Mouse (Mus musculus) CH12.LX (cell line): ENCODE results near the gene Prkce. TPM values are rescaled to one million over a fixed set of nuclear protein-coding genes. Genes with fewer than 3 reads are reported as not detected.

Experiments
- DNase-seq: peaks from one replicate; pipeline ENCODE4 v3.0.0-alpha.2; 2013; ENCODE audit errors: extremely low read depth
- H3K27ac ChIP-seq: 2 replicates; pipeline ENCODE4 v1.5.1; 2012; ENCODE audit warnings: low read depth, mild to moderate bottlenecking, control low read depth, moderate library complexity; ENCODE audit not compliant: insufficient read depth
- H3K27me3 ChIP-seq: replicated peaks from 2 replicates; pipeline ENCODE3; 2012; ENCODE audit warnings: inconsistent platforms
- H3K36me3 ChIP-seq, 2 experiments: replicated peaks in 1 of 2; 2 replicates each; pipeline versions ENCODE3 to v1.6.1; 2012; ENCODE audit warnings: inconsistent platforms in 1 of 2, low read length in 1 of 2, mild to moderate bottlenecking in 1 of 2, mixed read lengths in 1 of 2, moderate library complexity in 1 of 2; ENCODE audit not compliant: control insufficient read depth in 1 of 2, insufficient read depth in 1 of 2
- H3K4me1 ChIP-seq, 2 experiments: 2 replicates each; pipeline ENCODE4 v1.6.1; 2012; ENCODE audit warnings: inconsistent platforms in 1 of 2, moderate library complexity in 1 of 2; ENCODE audit not compliant: insufficient read depth in 2 of 2, control insufficient read depth in 1 of 2
- H3K4me2 ChIP-seq: 2 replicates; pipeline ENCODE4 v1.6.1; 2012; ENCODE audit warnings: low read depth, mild to moderate bottlenecking, control low read depth; ENCODE audit not compliant: poor library complexity, insufficient read depth, severe bottlenecking
- H3K4me3 ChIP-seq, 3 experiments: fragments of 150-350 bp in 1 of 3; sonication (generic) in 1 of 3; replicated peaks in 1 of 3; 2 replicates each; pipeline versions ENCODE3 to v1.5.1; 2011 to 2012; ENCODE audit warnings: low read depth in 2 of 3, low read length in 2 of 3, mild to moderate bottlenecking in 2 of 3, moderate library complexity in 2 of 3, control low read depth in 1 of 3, improper control_type of control experiment in 1 of 3, inconsistent platforms in 1 of 3, mixed read lengths in 1 of 3; ENCODE audit not compliant: poor library complexity in 1 of 3
- H3K79me2 ChIP-seq: replicated peaks from 2 replicates; pipeline ENCODE4 v1.6.1; 2012; ENCODE audit warnings: mild to moderate bottlenecking, moderate library complexity; ENCODE audit not compliant: control insufficient read depth, poor library complexity, insufficient read depth, severe bottlenecking; ENCODE audit errors: extremely low read depth
- H3K9ac ChIP-seq: 2 replicates; pipeline ENCODE4 v1.6.1; 2012; ENCODE audit warnings: low read depth, mild to moderate bottlenecking, control low read depth, moderate library complexity; ENCODE audit not compliant: insufficient read depth
- H3K9me3 ChIP-seq: replicated peaks from 2 replicates; pipeline ENCODE3; 2012; ENCODE audit warnings: low read length, inconsistent platforms, mixed read lengths
- CHD1 ChIP-seq: IDR thresholded peaks from 2 replicates; pipeline ENCODE4 v1.6.1; 2012; ENCODE audit warnings: low read depth, low read length, improper control_type of control experiment, inconsistent platforms
- E2F4 ChIP-seq: IDR thresholded peaks from 2 replicates; pipeline ENCODE4 v1.6.1; 2011; ENCODE audit warnings: low read depth, low read length, improper control_type of control experiment; ENCODE audit not compliant: insufficient replicate concordance
- GABPA ChIP-seq: IDR thresholded peaks from 2 replicates; pipeline ENCODE4 v1.6.1; 2012; ENCODE audit warnings: low read depth, low read length, improper control_type of control experiment, inconsistent platforms; ENCODE audit not compliant: insufficient replicate concordance
- MEF2A ChIP-seq: IDR thresholded peaks from 2 replicates; pipeline ENCODE4 v1.6.1; 2014; ENCODE audit warnings: low read depth, mild to moderate bottlenecking, inconsistent platforms, low read length, improper control_type of control experiment, borderline replicate concordance
- NRF1 ChIP-seq: IDR thresholded peaks from 2 replicates; pipeline ENCODE4 v1.6.1; 2014; ENCODE audit warnings: low read depth, mild to moderate bottlenecking, inconsistent platforms, low read length, improper control_type of control experiment, moderate library complexity
- PAX5 ChIP-seq: IDR thresholded peaks from 2 replicates; pipeline ENCODE4 v1.6.1; 2012; ENCODE audit warnings: low read length, inconsistent platforms, mixed read lengths
- POLR2A ChIP-seq: IDR thresholded peaks from 2 replicates; pipeline ENCODE4 v1.6.1; 2011; ENCODE audit warnings: low read depth, mild to moderate bottlenecking, improper control_type of control experiment, low read length
- RAD21 ChIP-seq: IDR thresholded peaks from 2 replicates; pipeline ENCODE4 v1.6.1; 2011; ENCODE audit warnings: low read depth, mild to moderate bottlenecking, low read length, improper control_type of control experiment, moderate library complexity
- SIN3A ChIP-seq: IDR thresholded peaks from 2 replicates; pipeline ENCODE4 v1.6.1; 2012; ENCODE audit warnings: low read length, improper control_type of control experiment, inconsistent platforms
- TCF12 ChIP-seq: IDR thresholded peaks from 2 replicates; pipeline ENCODE4 v1.6.1; 2014; ENCODE audit warnings: low read depth, mild to moderate bottlenecking, inconsistent platforms, low read length, improper control_type of control experiment
- UBTF ChIP-seq: IDR thresholded peaks from 2 replicates; pipeline ENCODE4 v1.6.1; 2012; ENCODE audit warnings: low read depth, mild to moderate bottlenecking, inconsistent platforms, low read length, improper control_type of control experiment, moderate library complexity
- USF1 ChIP-seq: IDR thresholded peaks from 2 replicates; pipeline ENCODE4 v1.6.1; 2014; ENCODE audit warnings: low read depth, mild to moderate bottlenecking, inconsistent platforms, low read length, improper control_type of control experiment
- USF2 ChIP-seq: conservative IDR thresholded peaks from 2 replicates; pipeline ENCODE4 v1.6.1; 2011; ENCODE audit warnings: low read depth, low read length, improper control_type of control experiment
- ZC3H11A ChIP-seq: IDR thresholded peaks from 2 replicates; pipeline ENCODE4 v1.6.1; 2012; ENCODE audit warnings: low read depth, mild to moderate bottlenecking, inconsistent platforms, low read length, improper control_type of control experiment
- ZKSCAN1 ChIP-seq: IDR thresholded peaks from 2 replicates; pipeline ENCODE4 v1.6.1; 2012; ENCODE audit warnings: low read depth, inconsistent platforms, low read length, improper control_type of control experiment, borderline replicate concordance
- ZMIZ1 ChIP-seq: IDR thresholded peaks from 2 replicates; pipeline ENCODE4 v1.6.1; 2012; ENCODE audit warnings: low read depth, mild to moderate bottlenecking, inconsistent platforms, low read length, improper control_type of control experiment
- dilution Hi-C: fragments of 300-500 bp; cut with MboI; formaldehyde crosslinking; loops from 2 replicates; pipeline ENCODE4 v1.14.3; 2020; ENCODE audit warnings: low sequenced_read_pairs; ENCODE audit not compliant: extremely low pct_unique_long_range_greater_than_20kb, extremely low pct_ligation_motif_present
- in situ Hi-C: fragments of 300-500 bp; cut with MboI; formaldehyde crosslinking; loops from 3 replicates; pipeline ENCODE4 v1.14.3; 2019; ENCODE audit warnings: low sequenced_read_pairs, low pct_ligation_motif_present, low pct_unique_long_range_greater_than_20kb, mixed read lengths
- polyA plus RNA-seq: library from polyadenylated mRNA; unstranded; fragments of >175 nt; gene quantifications from 2 replicates; pipeline ENCODE4 v1.2.1, GENCODE M21; 2012; ENCODE audit warnings: low read depth; ENCODE audit not compliant: insufficient read length
- total RNA-seq, 2 experiments: library from RNA; depleted of rRNA; stranded (reverse); fragments of 300-350 nt in 1 of 2; fragments of >200 nt in 1 of 2; gene quantifications; 2 replicates each; pipeline ENCODE4 v1.2.3; 2012 to 2014

The Prkce gene
- total and polyA plus RNA-seq, 3 experiments = 4.1 to 13.2 (median 11.4) TPM

DNA sequence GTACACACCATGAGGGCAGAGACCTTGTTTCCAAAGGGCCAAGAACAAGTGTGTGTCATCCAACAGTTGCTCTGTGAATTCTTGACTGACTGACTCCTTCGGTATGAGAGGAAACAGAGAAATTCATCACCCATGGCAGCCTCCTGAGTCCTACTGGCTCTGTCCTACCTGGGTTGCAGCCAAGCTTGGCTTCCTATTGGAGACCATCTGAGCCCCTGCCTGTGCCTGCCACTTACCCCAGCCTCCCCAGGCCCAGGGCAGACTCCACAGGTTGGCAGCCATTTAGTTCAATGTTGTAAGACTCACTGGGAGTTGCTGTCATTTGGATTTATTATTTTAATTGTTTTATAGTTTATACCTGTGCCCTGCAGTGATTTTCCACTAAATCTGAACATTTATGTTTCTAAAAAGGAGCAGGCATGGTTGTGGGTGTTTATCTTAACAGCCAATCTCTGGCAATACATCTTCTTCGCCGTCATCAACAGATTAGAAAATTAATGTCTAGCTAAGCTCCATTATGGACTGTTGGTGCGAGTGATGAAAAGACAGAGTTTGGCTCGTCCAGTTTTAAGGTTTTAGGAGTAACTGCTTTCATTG, 436.4 kb downstream of the Prkce start:
- no peak for TF ChIP-seq SIN3A
- TF ChIP-seq ZC3H11A = no peak
- TF ChIP-seq MEF2A = no peak
- no peaks in the 10 kb centered on the region for H3K79me2 ChIP-seq
- H3K27ac ChIP-seq = no peak overlapping the region
- peaks cover 7 to 26% of the 10 kb centered on the region in 2 experiments for H3K4me1 ChIP-seq
- DNase-seq = no peak
- H3K4me2 ChIP-seq = no peak overlapping the region
- no peaks in the 10 kb centered on the region for H3K27me3 ChIP-seq
- peaks cover 0 to 22% of the 10 kb centered on the region in 2 experiments for H3K36me3 ChIP-seq
- in situ Hi-C loops (no loop called here), dilution Hi-C loops (no loop called here)
- no peak overlapping the region for H3K9ac ChIP-seq
- no peak overlapping the region for H3K4me3 ChIP-seq
- H3K9me3 ChIP-seq = no peaks in the 10 kb centered on the region

GRCm38 (mm10) chr17:86607981-86608380, 440.4 kb downstream of the Prkce start:
- Histone ChIP-seq H3K4me2 (no peak overlapping the region), H3K79me2 (no peaks in the 10 kb centered on the region), H3K4me1 (peaks cover 7 to 26% of the 10 kb centered on the region in 2 experiments), H3K36me3 (peaks cover 0 to 14% of the 10 kb centered on the region in 2 experiments), H3K27ac (no peak overlapping the region), H3K9me3 (no peaks in the 10 kb centered on the region), H3K9ac (no peak overlapping the region), H3K4me3 (no peak overlapping the region), H3K27me3 (no peaks in the 10 kb centered on the region)
- dilution Hi-C loops = no loop called here
- no peak for TF ChIP-seq TCF12
- TF ChIP-seq NRF1 = no peak
- no peak for TF ChIP-seq ZMIZ1
- TF ChIP-seq USF1 = no peak
- TF ChIP-seq RAD21 = no peak
- TF ChIP-seq GABPA = no peak
- no peak for TF ChIP-seq ZKSCAN1
- no peak for TF ChIP-seq E2F4
- no peak for TF ChIP-seq CHD1
- no peak for TF ChIP-seq USF2
- no peak for TF ChIP-seq PAX5
- TF ChIP-seq POLR2A = no peak
- no peak for TF ChIP-seq UBTF
- DNase-seq = no peak
- in situ Hi-C loops = no loop called here
